Mouse (Mus musculus): ENCODE results near the gene Fshb. TPM values are rescaled to one million over a fixed set of nuclear protein-coding genes. Genes with fewer than 3 reads are reported as not detected.

Gene Fshb
- not detected in 2 replicates for polyA plus RNA-seq (2016; fragmentation: Nextera tagmentation; extraction: Ambion mirVana)

- H3K27ac ChIP-seq: no peak within 1 kb of the TSS
- H3K27me3 ChIP-seq: no peaks in the 10 kb centered on the region
- H3K4me3 ChIP-seq (replicated peaks): no peak within 1 kb of the TSS
- WGBS: 88% methylated on average over 4 of the region's 4 CpGs
- H3K4me1 ChIP-seq: peaks cover 6% of the 10 kb centered on the region; the same call in 1 of the 2 replicates
- H3K4me2 ChIP-seq: no peak within 1 kb of the TSS
- no peaks in the 10 kb centered on the region for H3K36me3 ChIP-seq (replicated peaks)
- no peak within 1 kb of the TSS for H3K9ac ChIP-seq
- H3K9me3 ChIP-seq: no peaks in the 10 kb centered on the region
- ATAC-seq (ENCODE audit: low FRiP score): no peak
Measured at GRCm38 (mm10) chr2:107059556-107059955, at the start of gene Fshb. Gene Fshb (minus strand): TSS chr2:107059656.

- Histone ChIP-seq H3K4me2 (no peak overlapping the region), H3K9ac (no peak overlapping the region), H3K9me3 (no peaks in the 10 kb centered on the region), H3K4me3 (replicated peaks) (no peak overlapping the region), H3K36me3 (replicated peaks) (no peaks in the 10 kb centered on the region), H3K27ac (no peak overlapping the region), H3K27me3 (no peaks in the 10 kb centered on the region), H3K4me1 (peaks cover 4% of the 10 kb centered on the region; the same call in 1 of the 2 replicates)
- no peak for ATAC-seq (ENCODE audit: low FRiP score)
- WGBS: 7% methylated on average over 2 of the region's 2 CpGs
Measured at GRCm38 (mm10) chr2:107084256-107084655, 24.8 kb upstream of the Fshb start.

GRCm38 (mm10) chr2:107083071-107083885, 23.8 kb upstream of the Fshb start:
- WGBS: 51% methylated on average over 14 of the region's 14 CpGs
- H3K36me3 ChIP-seq (replicated peaks): no peaks in the 10 kb centered on the region
- no peak overlapping the region for H3K9ac ChIP-seq
- no peak overlapping the region for H3K4me2 ChIP-seq
- peak; percentile 46; the same call in 1 of the 2 replicates for ATAC-seq (ENCODE audit: low FRiP score)
- no peaks in the 10 kb centered on the region for H3K9me3 ChIP-seq
- no peaks in the 10 kb centered on the region for H3K27me3 ChIP-seq
- peaks cover 4% of the 10 kb centered on the region; the same call in 1 of the 2 replicates for H3K4me1 ChIP-seq
- H3K4me3 ChIP-seq (replicated peaks): no peak overlapping the region
- H3K27ac ChIP-seq: no peak overlapping the region

- no peak for ATAC-seq (ENCODE audit: low FRiP score)
- Histone ChIP-seq H3K36me3 (replicated peaks) (no peaks in the 10 kb centered on the region), H3K27ac (no peak overlapping the region), H3K9ac (no peak overlapping the region), H3K4me2 (no peak overlapping the region), H3K4me3 (replicated peaks) (no peak overlapping the region), H3K27me3 (no peaks in the 10 kb centered on the region), H3K9me3 (no peaks in the 10 kb centered on the region), H3K4me1 (peaks cover 13% of the 10 kb centered on the region)
- 44% methylated on average over 2 of the region's 2 CpGs for WGBS
Measured at GRCm38 (mm10) chr2:107063260-107063659, 3.8 kb upstream of the Fshb start.

GRCm38 (mm10) chr2:107045955-107046354, 13.5 kb downstream of the Fshb start:
- Histone ChIP-seq H3K4me2 (no peak overlapping the region), H3K9ac (no peak overlapping the region), H3K4me3 (replicated peaks) (no peak overlapping the region), H3K9me3 (no peaks in the 10 kb centered on the region), H3K4me1 (no peaks in the 10 kb centered on the region), H3K27me3 (no peaks in the 10 kb centered on the region), H3K27ac (no peak overlapping the region), H3K36me3 (replicated peaks) (no peaks in the 10 kb centered on the region)
- no peak for ATAC-seq (ENCODE audit: low FRiP score)

- Histone ChIP-seq H3K4me3 (replicated peaks) (no peak overlapping the region), H3K27me3 (no peaks in the 10 kb centered on the region), H3K27ac (no peak overlapping the region), H3K9me3 (no peaks in the 10 kb centered on the region), H3K4me1 (no peaks in the 10 kb centered on the region), H3K36me3 (replicated peaks) (no peaks in the 10 kb centered on the region), H3K4me2 (no peak overlapping the region), H3K9ac (no peak overlapping the region)
- no peak for ATAC-seq (ENCODE audit: low FRiP score)
- 90% methylated on average over 4 of the region's 4 CpGs for WGBS
Measured at GRCm38 (mm10) chr2:107040816-107041215, 18.6 kb downstream of the Fshb start.

GRCm38 (mm10) chr2:107035980-107036379, 23.5 kb downstream of the Fshb start:
- Histone ChIP-seq H3K27me3 (no peaks in the 10 kb centered on the region), H3K4me1 (no peaks in the 10 kb centered on the region), H3K27ac (no peak overlapping the region), H3K9ac (no peak overlapping the region), H3K9me3 (no peaks in the 10 kb centered on the region), H3K36me3 (replicated peaks) (no peaks in the 10 kb centered on the region), H3K4me3 (replicated peaks) (no peak overlapping the region), H3K4me2 (no peak overlapping the region)
- no peak for ATAC-seq (ENCODE audit: low FRiP score)
- 93% methylated on average over 2 of the region's 2 CpGs for WGBS

- WGBS: 84% methylated on average over 4 of the region's 4 CpGs
- H3K4me3 ChIP-seq (replicated peaks): no peak overlapping the region
Measured at GRCm38 (mm10) chr2:107024694-107025093, 34.8 kb downstream of the Fshb start.

GRCm38 (mm10) chr2:107022713-107023112, 36.7 kb downstream of the Fshb start:
- Histone ChIP-seq H3K9ac (no peak overlapping the region), H3K4me2 (no peak overlapping the region), H3K4me3 (replicated peaks) (no peak overlapping the region), H3K4me1 (no peaks in the 10 kb centered on the region), H3K27me3 (no peaks in the 10 kb centered on the region), H3K36me3 (replicated peaks) (no peaks in the 10 kb centered on the region), H3K9me3 (no peaks in the 10 kb centered on the region), H3K27ac (no peak overlapping the region)
- 93% methylated on average over 5 of the region's 5 CpGs for WGBS
- no peak for ATAC-seq (ENCODE audit: low FRiP score)

More at GRCm38 (mm10) chr2:107024694-107025093, 34.8 kb downstream of the Fshb start:
- no peaks in the 10 kb centered on the region for H3K4me1 ChIP-seq
- no peak for ATAC-seq (ENCODE audit: low FRiP score)
- H3K27ac ChIP-seq: no peak overlapping the region
- no peak overlapping the region for H3K4me2 ChIP-seq
- no peak overlapping the region for H3K9ac ChIP-seq
- H3K27me3 ChIP-seq: no peaks in the 10 kb centered on the region
- H3K36me3 ChIP-seq (replicated peaks): no peaks in the 10 kb centered on the region
- no peaks in the 10 kb centered on the region for H3K9me3 ChIP-seq

- Histone ChIP-seq H3K27ac (no peak overlapping the region), H3K27me3 (no peaks in the 10 kb centered on the region), H3K4me1 (no peaks in the 10 kb centered on the region), H3K9ac (no peak overlapping the region), H3K4me3 (replicated peaks) (no peak overlapping the region), H3K4me2 (no peak overlapping the region), H3K9me3 (no peaks in the 10 kb centered on the region), H3K36me3 (replicated peaks) (no peaks in the 10 kb centered on the region)
- ATAC-seq (ENCODE audit: low FRiP score): no peak
- 63% methylated on average over 2 of the region's 2 CpGs for WGBS
Measured at GRCm38 (mm10) chr2:107019331-107019730, 40.1 kb downstream of the Fshb start.

- H3K4me2 ChIP-seq: no peak overlapping the region
- no peak overlapping the region for H3K4me3 ChIP-seq (replicated peaks)
- no peaks in the 10 kb centered on the region for H3K4me1 ChIP-seq
- ATAC-seq (ENCODE audit: low FRiP score): no peak
- H3K9me3 ChIP-seq: no peaks in the 10 kb centered on the region
- H3K36me3 ChIP-seq (replicated peaks): no peaks in the 10 kb centered on the region
- H3K9ac ChIP-seq: no peak overlapping the region
- no peaks in the 10 kb centered on the region for H3K27me3 ChIP-seq
- 89% methylated on average over 4 of the region's 4 CpGs for WGBS
- no peak overlapping the region for H3K27ac ChIP-seq
Measured at GRCm38 (mm10) chr2:107013161-107013560, 46.3 kb downstream of the Fshb start.

GRCm38 (mm10) chr2:107012318-107012717, 47.1 kb downstream of the Fshb start:
- Histone ChIP-seq H3K4me3 (replicated peaks) (no peak overlapping the region), H3K27me3 (no peaks in the 10 kb centered on the region), H3K9ac (no peak overlapping the region), H3K4me1 (no peaks in the 10 kb centered on the region), H3K9me3 (no peaks in the 10 kb centered on the region), H3K36me3 (replicated peaks) (no peaks in the 10 kb centered on the region), H3K4me2 (no peak overlapping the region), H3K27ac (no peak overlapping the region)
- WGBS: 95% methylated on average over 4 of the region's 4 CpGs
- no peak for ATAC-seq (ENCODE audit: low FRiP score)

- no peak for ATAC-seq (ENCODE audit: low FRiP score)
- H3K4me2 ChIP-seq: no peak overlapping the region
- no peaks in the 10 kb centered on the region for H3K4me1 ChIP-seq
- no peaks in the 10 kb centered on the region for H3K36me3 ChIP-seq (replicated peaks)
- H3K27ac ChIP-seq: no peak overlapping the region
- H3K9ac ChIP-seq: no peak overlapping the region; the same call in 1 of the 2 replicates
- no peak overlapping the region for H3K4me3 ChIP-seq (replicated peaks)
- WGBS: 82% methylated on average over 6 of the region's 6 CpGs
- H3K9me3 ChIP-seq: no peaks in the 10 kb centered on the region
- no peaks in the 10 kb centered on the region for H3K27me3 ChIP-seq
Measured at GRCm38 (mm10) chr2:107010160-107010559, 49.3 kb downstream of the Fshb start.
